Mouse (Mus musculus) neural tube, embryonic 14.5 days (tissue): ENCODE results near the gene Clcn1. TPM values are rescaled to one million over a fixed set of nuclear protein-coding genes. Genes with fewer than 3 reads are reported as not detected.

Experiments
- ATAC-seq: fragments of 200-750 bp; cut with Nextera tagmentation; 2 replicates; pipeline ENCODE4 v1.8.0; 2017; ENCODE audit warnings: low read depth, mild to moderate bottlenecking, moderate TSS enrichment, moderate library complexity
- H3K27ac ChIP-seq: fragments of 300-500 bp; sonication (generic); 2 replicates; pipeline ENCODE4 v1.5.1; 2014; ENCODE audit warnings: low read depth, mild to moderate bottlenecking, control low read depth, low read length, moderate library complexity, mixed read lengths
- H3K27me3 ChIP-seq: fragments of 300-500 bp; sonication (generic); 2 replicates; pipeline ENCODE4 v1.6.1; 2014; ENCODE audit warnings: low read length; ENCODE audit not compliant: control insufficient read depth, insufficient read depth
- H3K36me3 ChIP-seq: fragments of 300-500 bp; sonication (generic); 2 replicates; pipeline ENCODE4 v1.6.1; 2014; ENCODE audit warnings: low read length, mixed read lengths; ENCODE audit not compliant: control insufficient read depth, insufficient read depth
- H3K4me1 ChIP-seq: fragments of 300-500 bp; sonication (generic); 2 replicates; pipeline ENCODE4 v1.6.1; 2014; ENCODE audit warnings: low read length; ENCODE audit not compliant: control insufficient read depth, insufficient read depth
- H3K4me2 ChIP-seq: fragments of 300-500 bp; sonication (generic); 2 replicates; pipeline ENCODE4 v1.6.1; 2014; ENCODE audit warnings: mild to moderate bottlenecking, low read depth, low read length, control low read depth
- H3K4me3 ChIP-seq: fragments of 300-500 bp; sonication (generic); 2 replicates; pipeline ENCODE4 v1.5.1; 2014; ENCODE audit warnings: low read depth, low read length, control low read depth, mixed read lengths
- H3K9ac ChIP-seq: fragments of 300-500 bp; sonication (generic); replicated peaks from 2 replicates; pipeline ENCODE4 v1.6.1; 2014; ENCODE audit warnings: low read depth, mild to moderate bottlenecking, control low read depth, low read length, mixed read lengths
- H3K9me3 ChIP-seq: fragments of 300-500 bp; sonication (generic); 2 replicates; pipeline ENCODE4 v1.6.1; 2016; ENCODE audit warnings: low read length; ENCODE audit not compliant: control insufficient read depth
- WGBS: fragments of 180-500 bp; shearing (Covaris S2); extraction: QIAGEN DNeasy Blood & Tissue Kit; methylation state at CpG from one replicate; pipeline ENCODE4 v1.1.7; 2014; 5-methylcytosine and 5-hydroxymethylcytosine counted together
- polyA plus RNA-seq: library from polyadenylated mRNA; unstranded; fragments of >200 nt; fragmentation: Nextera tagmentation; extraction: Ambion mirVana; gene quantifications from 2 replicates; pipeline ENCODE4 v1.2.1, GENCODE M21; 2014

Gene Clcn1
- polyA plus RNA-seq, 1 experiment from 2014 or later = 2.6 TPM

DNA sequence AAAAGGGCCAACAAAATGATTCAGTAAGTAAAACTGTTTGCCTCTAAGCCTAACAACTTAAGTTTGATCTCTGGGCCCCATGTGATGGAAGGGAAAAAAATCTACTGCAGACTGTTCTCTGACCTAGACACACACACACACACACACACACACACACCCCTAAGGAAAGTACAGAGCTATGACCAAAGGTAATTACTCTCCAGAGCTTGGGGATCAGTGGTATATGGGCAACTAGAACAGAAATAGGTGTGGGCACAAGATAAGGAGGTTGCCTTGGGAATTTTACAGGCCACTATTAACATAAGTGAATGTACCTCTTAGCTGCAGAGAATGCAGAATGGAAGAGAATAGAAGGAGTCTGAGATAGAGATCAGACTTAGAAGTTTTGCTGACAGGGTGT lies 1.1 kb downstream of the Clcn1 start:
- no peak overlapping the region for H3K9ac ChIP-seq
- H3K9me3 ChIP-seq = no peaks in the 10 kb centered on the region
- H3K4me1 ChIP-seq = no peaks in the 10 kb centered on the region
- H3K27me3 ChIP-seq = no peaks in the 10 kb centered on the region
- H3K36me3 ChIP-seq = 0 out of 2 replicates have a peak, but pooled peaks cover 3% of the 10 kb centered on the region
- no peak overlapping the region for H3K4me3 ChIP-seq
- no peak for ATAC-seq
- H3K27ac ChIP-seq = no peak overlapping the region
- no peak overlapping the region for H3K4me2 ChIP-seq

DNA sequence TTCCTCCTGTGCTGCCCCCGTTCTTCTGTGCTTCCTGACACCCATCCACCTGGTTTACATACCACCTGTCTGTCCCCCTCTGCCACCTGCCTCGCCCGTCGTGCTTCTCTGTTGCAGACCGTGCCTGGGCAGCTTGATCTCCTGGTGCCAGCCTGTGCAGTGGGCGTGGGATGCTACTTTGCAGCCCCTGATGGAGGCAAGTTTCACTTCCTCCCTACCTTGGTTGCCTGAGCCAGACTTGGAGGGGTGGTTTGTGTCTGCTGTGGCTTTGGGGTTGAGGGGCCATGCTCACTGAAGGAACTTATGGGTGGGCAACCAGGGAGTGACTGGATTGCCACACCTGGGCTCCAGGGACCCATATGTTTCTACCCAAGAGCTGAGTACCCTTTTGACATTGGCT lies 6.8 kb downstream of the Clcn1 start:
- Histone ChIP-seq H3K27me3 (no peaks in the 10 kb centered on the region), H3K36me3 (peaks cover 12% of the 10 kb centered on the region; the same call in 1 of the 2 replicates), H3K4me3 (no peak overlapping the region), H3K9ac (no peak overlapping the region), H3K4me1 (no peaks in the 10 kb centered on the region), H3K9me3 (no peaks in the 10 kb centered on the region), H3K27ac (no peak overlapping the region), H3K4me2 (no peak overlapping the region)
- 95% methylated on average over 6 of the region's 6 CpGs for WGBS
- ATAC-seq = no peak

DNA sequence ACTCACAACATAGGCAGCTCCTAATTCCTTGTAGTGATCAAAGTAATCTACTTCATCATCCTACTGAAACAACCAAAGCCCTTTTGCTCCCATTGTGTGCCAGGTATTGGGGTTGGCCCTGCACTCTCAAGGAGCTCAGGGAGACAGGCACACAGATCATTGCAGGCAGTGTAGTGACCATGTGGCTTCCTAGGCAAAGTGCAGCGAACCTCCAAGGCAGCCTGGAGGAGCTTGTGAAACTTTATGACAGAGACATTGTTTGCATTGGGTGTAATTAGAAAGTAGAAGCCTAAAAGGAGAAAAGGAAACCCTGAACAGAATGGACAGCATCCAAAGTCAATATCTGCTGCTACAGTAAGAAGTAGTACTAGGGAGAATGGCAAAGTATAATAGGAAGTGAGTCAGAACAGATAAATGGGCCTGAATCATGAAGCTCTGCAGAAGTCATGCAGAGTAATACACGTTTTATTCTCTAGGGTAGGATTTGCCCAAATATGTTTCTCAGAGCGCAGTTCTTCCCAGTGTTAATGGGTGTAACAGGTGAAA lies 9.1 kb downstream of the Clcn1 start:
- ATAC-seq = no peak
- WGBS = 68% methylated on average over 3 of the region's 3 CpGs
- no peak overlapping the region for H3K27ac ChIP-seq

DNA sequence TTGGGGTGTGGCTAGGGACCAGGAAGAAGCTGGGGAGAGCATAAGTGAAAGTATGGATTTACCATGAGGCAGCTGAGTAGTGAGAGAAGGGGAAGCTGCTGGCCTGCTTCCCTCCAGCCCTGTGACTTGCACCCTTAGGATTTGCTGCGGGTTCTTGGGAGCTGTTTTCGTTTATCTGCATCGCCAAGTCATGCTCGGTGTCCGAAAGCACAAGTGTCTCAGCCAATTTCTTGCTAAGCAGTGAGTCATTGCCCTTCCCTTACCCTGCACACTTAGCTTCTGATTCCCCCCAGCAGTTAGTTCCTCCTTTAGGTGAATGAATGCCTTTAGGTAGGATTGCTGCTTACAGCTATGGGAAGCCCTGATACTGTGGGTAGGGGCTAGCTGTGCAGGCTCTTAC lies 12.9 kb downstream of the Clcn1 start:
- no peak for ATAC-seq
- no peak overlapping the region for H3K4me2 ChIP-seq
- H3K9me3 ChIP-seq = no peaks in the 10 kb centered on the region
- no peak overlapping the region for H3K4me3 ChIP-seq
- no peaks in the 10 kb centered on the region for H3K27me3 ChIP-seq
- H3K36me3 ChIP-seq = peaks cover 11% of the 10 kb centered on the region
- 89% methylated on average over 5 of the region's 5 CpGs for WGBS
- no peak overlapping the region for H3K27ac ChIP-seq
- no peak overlapping the region for H3K9ac ChIP-seq
- no peaks in the 10 kb centered on the region for H3K4me1 ChIP-seq

More for the DNA sequence above, 9.1 kb downstream of the Clcn1 start:
- Histone ChIP-seq H3K27me3 (no peaks in the 10 kb centered on the region), H3K36me3 (peaks cover 12% of the 10 kb centered on the region), H3K4me3 (no peak overlapping the region), H3K9ac (no peak overlapping the region), H3K4me1 (no peaks in the 10 kb centered on the region), H3K9me3 (no peaks in the 10 kb centered on the region), H3K4me2 (no peak overlapping the region)

DNA sequence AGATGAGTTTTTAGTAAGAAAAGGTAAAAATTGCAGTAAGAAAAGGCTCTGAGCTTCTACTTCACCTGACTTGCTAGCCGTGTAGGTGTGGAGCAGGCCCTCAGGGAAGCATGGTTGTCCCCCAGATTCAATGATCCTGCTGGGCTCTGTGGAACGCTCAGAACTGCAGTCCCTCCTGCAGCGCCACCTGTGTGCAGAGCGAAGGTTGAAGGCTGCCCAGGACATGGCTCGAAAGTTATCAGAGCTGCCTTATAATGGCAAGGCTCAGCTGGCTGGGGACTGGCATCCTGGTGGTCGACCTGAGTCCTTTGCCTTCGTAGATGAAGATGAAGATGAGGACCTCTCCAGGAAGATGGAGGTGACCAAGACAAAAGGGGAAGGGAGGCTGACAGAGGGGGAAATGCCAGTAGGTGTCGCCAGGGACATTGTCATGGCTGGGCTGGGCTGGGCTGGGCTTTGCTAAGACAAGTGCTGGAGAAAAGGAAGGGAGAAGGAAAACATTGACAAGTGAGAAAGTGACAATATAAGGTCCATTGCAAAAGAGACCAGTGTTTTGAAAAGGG lies 23.4 kb downstream of the Clcn1 start:
- H3K27ac ChIP-seq = no peak overlapping the region
- 54% methylated on average over 8 of the region's 8 CpGs for WGBS

DNA sequence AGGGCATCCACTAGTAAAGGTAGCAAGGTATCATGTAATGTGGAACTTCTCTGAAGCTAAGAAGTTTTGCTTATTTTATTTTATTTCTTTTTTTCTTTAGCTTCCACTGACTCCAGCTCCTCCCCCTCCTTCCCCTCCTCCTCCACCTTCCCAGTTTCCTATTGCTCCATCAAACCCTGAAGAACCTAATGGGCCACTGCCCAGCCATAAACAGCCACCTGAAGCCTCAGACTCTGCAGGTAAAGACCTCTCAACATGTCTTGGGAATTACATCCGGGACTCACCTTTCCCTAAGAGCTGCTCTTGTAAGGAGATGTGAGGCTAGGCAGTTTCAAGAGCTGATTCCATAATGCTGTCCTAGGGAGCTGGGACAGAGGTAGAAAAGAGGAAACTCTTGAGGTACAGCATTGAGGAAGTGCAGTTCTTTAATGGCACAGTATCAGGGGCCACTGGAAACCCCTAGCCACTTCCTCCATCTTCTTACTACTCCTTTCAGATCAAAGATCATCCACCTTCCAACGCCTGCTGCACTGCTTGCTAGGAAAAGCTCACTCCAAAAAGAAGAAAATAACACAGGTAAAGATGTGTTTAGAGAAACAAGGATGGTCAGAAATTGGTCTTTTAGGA lies 24.1 kb downstream of the Clcn1 start:
- 87% methylated on average over 2 of the region's 2 CpGs for WGBS
- Histone ChIP-seq H3K4me2 (no peak overlapping the region), H3K9me3 (no peaks in the 10 kb centered on the region), H3K36me3 (peaks cover 28% of the 10 kb centered on the region), H3K27ac (no peak overlapping the region), H3K27me3 (no peaks in the 10 kb centered on the region), H3K4me3 (no peak overlapping the region), H3K9ac (no peak overlapping the region), H3K4me1 (no peaks in the 10 kb centered on the region)
- ATAC-seq = no peak

More for the DNA sequence above, 23.4 kb downstream of the Clcn1 start:
- no peaks in the 10 kb centered on the region for H3K9me3 ChIP-seq
- H3K4me2 ChIP-seq = no peak overlapping the region
- no peak overlapping the region for H3K9ac ChIP-seq
- H3K36me3 ChIP-seq = peaks cover 28% of the 10 kb centered on the region
- no peaks in the 10 kb centered on the region for H3K27me3 ChIP-seq
- no peaks in the 10 kb centered on the region for H3K4me1 ChIP-seq
- no peak for ATAC-seq
- H3K4me3 ChIP-seq = no peak overlapping the region

DNA sequence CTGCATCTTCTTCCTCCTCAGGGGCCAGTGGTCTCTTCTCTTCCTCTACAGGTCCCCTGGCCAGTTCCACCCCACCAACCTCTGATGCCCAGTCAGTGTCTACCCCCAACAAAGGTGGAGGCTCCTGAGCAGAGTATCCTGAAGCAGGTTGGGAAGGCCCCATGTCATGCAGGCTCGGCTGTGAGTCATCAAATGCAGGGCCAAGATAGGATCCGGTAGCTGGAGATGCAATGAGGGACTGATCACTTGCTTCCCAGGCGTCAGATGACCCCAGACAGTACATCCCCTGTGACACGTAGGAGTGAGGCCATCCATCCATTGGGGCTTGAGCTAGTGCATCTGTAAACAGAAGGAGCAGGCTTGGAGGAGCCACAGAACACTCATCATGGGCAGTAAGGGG lies 31.8 kb downstream of the Clcn1 start:
- 91% methylated on average over 4 of the region's 4 CpGs for WGBS
- Histone ChIP-seq H3K4me2 (no peak overlapping the region), H3K36me3 (peaks cover 28% of the 10 kb centered on the region), H3K27ac (no peak overlapping the region), H3K27me3 (no peaks in the 10 kb centered on the region), H3K4me1 (no peaks in the 10 kb centered on the region), H3K9me3 (no peaks in the 10 kb centered on the region), H3K4me3 (no peak overlapping the region), H3K9ac (no peak overlapping the region)
- ATAC-seq = no peak

DNA sequence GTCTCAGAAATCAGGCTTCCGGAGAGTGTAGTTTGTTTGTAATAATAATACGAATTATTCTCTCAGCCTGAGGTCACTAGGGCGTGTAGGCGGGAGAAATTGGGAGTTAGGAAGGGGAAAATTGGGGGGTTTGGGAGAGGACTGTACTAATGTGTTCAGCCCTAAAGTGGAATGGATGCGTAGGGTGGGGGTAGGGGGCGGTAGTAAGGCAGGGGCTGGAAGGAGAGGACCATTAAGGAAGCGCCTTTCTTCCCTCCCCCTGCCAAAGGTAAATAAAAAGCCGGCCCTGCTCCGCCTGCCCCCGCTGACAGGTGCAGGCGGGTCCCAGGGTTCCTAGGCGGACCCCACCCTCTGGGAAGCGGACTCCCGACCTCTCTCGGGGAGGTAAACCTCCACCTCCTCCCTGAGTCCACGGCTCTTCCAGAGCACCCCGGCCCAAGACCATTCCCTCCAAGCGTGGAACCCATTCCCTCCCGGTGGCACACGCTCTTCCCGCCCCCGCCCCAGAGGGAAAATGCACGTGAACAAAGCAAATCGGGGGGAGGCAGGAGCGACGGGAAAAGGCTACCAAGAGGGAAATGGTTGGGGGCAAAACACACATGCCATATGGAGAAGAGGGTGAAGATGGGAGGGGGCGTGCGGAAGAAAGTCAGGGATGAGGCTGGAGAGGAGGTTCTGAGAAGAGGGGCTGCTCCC lies 37.0 kb downstream of the Clcn1 start:
- Histone ChIP-seq H3K36me3 (peaks cover 9% of the 10 kb centered on the region; the same call in 1 of the 2 replicates), H3K4me2 (peak overlapping the region; percentile 69), H3K9me3 (no peaks in the 10 kb centered on the region), H3K27me3 (no peaks in the 10 kb centered on the region), H3K4me3 (peak overlapping the region; percentile 40), H3K27ac (peak overlapping the region; percentile 84), H3K4me1 (no peaks in the 10 kb centered on the region; the same call in 1 of the 2 replicates), H3K9ac (peak overlapping the region; percentile 71)
- under 1% methylated on average over 28 of the region's 28 CpGs for WGBS
- peak; percentile 48 for ATAC-seq

DNA sequence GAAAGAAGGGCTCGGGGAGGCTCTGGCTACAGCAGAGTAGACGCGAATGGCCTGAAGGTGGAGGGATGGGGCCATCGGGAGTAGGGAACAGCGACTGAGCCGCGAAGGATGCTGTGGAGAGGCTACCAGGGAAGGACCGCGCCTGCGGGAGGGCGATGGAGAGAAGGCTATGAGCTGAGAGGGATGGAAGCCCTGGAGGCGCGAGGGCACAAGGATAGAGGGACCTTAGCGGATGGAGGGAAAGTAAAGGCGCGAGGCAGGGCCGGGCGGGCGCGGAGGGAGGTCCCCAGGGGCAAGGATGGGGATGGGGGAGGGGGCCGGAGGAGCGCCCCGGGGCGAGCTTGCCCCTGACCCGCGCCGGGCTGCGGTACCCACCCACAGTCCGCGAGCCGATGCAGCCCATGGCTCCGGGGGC lies 37.6 kb downstream of the Clcn1 start:
- ATAC-seq = peak; percentile 79
- H3K36me3 ChIP-seq = 0 out of 2 replicates have a peak, but pooled peaks cover 6% of the 10 kb centered on the region

More for the DNA sequence above, 37.6 kb downstream of the Clcn1 start:
- no peaks in the 10 kb centered on the region; the same call in 1 of the 2 replicates for H3K4me1 ChIP-seq
- peak overlapping the region; percentile 69 for H3K4me2 ChIP-seq
- H3K9ac ChIP-seq = peak overlapping the region; percentile 71
- peak overlapping the region; percentile 84 for H3K27ac ChIP-seq
- no peaks in the 10 kb centered on the region for H3K27me3 ChIP-seq
- peak overlapping the region; percentile 40 for H3K4me3 ChIP-seq
- H3K9me3 ChIP-seq = no peaks in the 10 kb centered on the region
- WGBS = under 1% methylated on average over 20 of the region's 32 CpGs
